Mouse (Mus musculus): ENCODE results near the gene Mta2. TPM values are rescaled to one million over a fixed set of nuclear protein-coding genes. Genes with fewer than 3 reads are reported as not detected.

The Mta2 gene
- polyA plus RNA-seq, 1 experiment = 57.9 TPM

DNA sequence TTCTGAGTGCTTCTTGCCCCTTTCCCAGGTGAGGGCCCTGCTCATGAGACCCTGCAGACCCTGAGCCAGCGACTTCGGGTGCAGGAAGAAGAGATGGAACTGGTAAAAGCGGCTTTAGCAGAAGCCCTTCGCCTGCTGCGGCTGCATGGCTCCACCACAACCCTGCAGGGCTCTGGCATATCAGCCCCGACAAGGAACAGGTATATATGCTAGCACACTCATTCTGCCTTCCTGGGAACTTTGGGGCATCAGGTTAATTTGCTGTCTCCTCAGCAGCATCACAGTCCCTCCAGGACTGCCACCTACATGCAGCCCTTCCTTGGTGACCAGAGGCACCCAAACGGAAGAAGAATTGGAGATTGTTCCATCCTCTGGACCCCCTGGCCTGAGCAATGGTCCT lies 10.9 kb upstream of the Mta2 start:
- TF ChIP-seq POLR2A (IDR thresholded peaks at IDR 0.05; ENCODE audit: borderline replicate concordance, extremely low read depth, insufficient read depth, insufficient read length, poor library complexity, severe bottlenecking) (no peak), CTCF (IDR thresholded peaks at IDR 0.05; ENCODE audit: borderline replicate concordance, extremely low read depth, insufficient read depth, insufficient read length) (no peak)
- DNase-seq (ENCODE audit: low read depth) = no peak

DNA sequence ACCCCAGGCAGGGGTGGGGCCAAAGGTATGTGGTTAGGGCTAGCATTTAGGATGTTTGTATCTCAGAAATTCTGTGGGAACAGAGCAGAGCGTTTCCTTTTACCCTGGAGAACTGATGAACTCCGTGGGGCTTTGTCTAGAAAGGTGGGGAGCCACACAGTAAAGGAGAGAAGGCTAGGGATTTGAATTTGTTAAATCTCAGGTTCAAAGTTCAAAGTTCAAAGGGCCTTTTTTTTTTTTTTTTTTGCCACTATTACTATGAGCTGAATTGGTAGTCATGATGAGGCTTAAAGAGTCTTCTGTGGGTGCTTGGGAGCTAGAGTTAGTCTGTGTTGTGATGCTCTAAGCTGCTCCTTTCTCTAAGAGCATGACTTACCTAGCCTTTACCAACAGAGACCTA lies 4.9 kb upstream of the Mta2 start:
- TF ChIP-seq POLR2A (IDR thresholded peaks at IDR 0.05; ENCODE audit: borderline replicate concordance, extremely low read depth, insufficient read depth, insufficient read length, poor library complexity, severe bottlenecking) = no peak
- no peak for TF ChIP-seq CTCF (IDR thresholded peaks at IDR 0.05; ENCODE audit: borderline replicate concordance, extremely low read depth, insufficient read depth, insufficient read length)
- DNase-seq (ENCODE audit: low read depth) = no peak

GRCm38 (mm10) chr19:8940526-8941133 lies 1.0 kb upstream of the Mta2 start:
- no peak for TF ChIP-seq CTCF (IDR thresholded peaks at IDR 0.05; ENCODE audit: borderline replicate concordance, extremely low read depth, insufficient read depth, insufficient read length)
- no peak for TF ChIP-seq POLR2A (IDR thresholded peaks at IDR 0.05; ENCODE audit: borderline replicate concordance, extremely low read depth, insufficient read depth, insufficient read length, poor library complexity, severe bottlenecking)
- DNase-seq (ENCODE audit: low read depth) = no peak

- no peak for TF ChIP-seq POLR2A (IDR thresholded peaks at IDR 0.05; ENCODE audit: borderline replicate concordance, extremely low read depth, insufficient read depth, insufficient read length, poor library complexity, severe bottlenecking)
- no peak for TF ChIP-seq CTCF (IDR thresholded peaks at IDR 0.05; ENCODE audit: borderline replicate concordance, extremely low read depth, insufficient read depth, insufficient read length)
- DNase-seq (ENCODE audit: low read depth) = no peak
Measured at GRCm38 (mm10) chr19:8941136-8941514, 550 bp upstream of the Mta2 start.

DNA sequence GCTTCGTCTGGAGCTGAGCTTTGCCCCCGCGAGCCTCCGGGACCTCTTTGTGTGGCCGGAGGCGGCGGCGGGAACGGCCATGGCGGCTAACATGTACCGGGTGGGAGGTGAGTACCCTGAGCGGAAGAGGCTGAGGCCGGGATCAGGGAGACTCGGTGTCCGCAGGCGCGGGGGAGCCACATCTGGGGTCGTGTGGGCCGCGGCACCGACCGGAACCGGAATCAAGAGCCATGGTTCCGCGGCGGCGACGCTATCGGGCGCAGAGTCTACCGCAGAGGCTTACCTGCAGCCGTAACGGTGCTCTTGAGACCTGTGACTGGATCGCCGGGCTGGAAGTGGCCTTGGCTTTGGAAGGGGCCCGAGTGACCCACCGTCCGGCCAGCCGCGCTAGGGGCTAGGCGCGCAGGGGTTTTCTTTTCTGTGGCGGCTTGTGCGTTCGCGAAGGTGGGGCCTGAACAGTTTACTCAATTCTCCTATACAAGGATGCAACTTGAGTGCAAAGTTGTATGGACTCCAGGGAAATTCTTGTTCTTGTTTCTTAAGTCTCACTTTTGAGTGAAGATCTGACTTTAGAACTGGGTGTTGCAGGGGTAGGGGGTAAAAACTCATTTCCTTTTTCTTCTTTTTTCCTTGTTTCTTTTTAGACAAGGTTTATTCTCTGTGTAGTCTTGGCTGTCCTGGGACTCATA lies 745 bp downstream of the Mta2 start:
- TF ChIP-seq CTCF (IDR thresholded peaks at IDR 0.05; ENCODE audit: borderline replicate concordance, extremely low read depth, insufficient read depth, insufficient read length) = no peak
- no peak for TF ChIP-seq POLR2A (IDR thresholded peaks at IDR 0.05; ENCODE audit: borderline replicate concordance, extremely low read depth, insufficient read depth, insufficient read length, poor library complexity, severe bottlenecking)
- no peak for DNase-seq (ENCODE audit: low read depth)

GRCm38 (mm10) chr19:8943047-8943446 lies 1.4 kb downstream of the Mta2 start:
- TF ChIP-seq POLR2A (IDR thresholded peaks at IDR 0.05; ENCODE audit: borderline replicate concordance, extremely low read depth, insufficient read depth, insufficient read length, poor library complexity, severe bottlenecking) = no peak
- TF ChIP-seq CTCF (IDR thresholded peaks at IDR 0.05; ENCODE audit: borderline replicate concordance, extremely low read depth, insufficient read depth, insufficient read length) = no peak
- no peak for DNase-seq (ENCODE audit: low read depth)

DNA sequence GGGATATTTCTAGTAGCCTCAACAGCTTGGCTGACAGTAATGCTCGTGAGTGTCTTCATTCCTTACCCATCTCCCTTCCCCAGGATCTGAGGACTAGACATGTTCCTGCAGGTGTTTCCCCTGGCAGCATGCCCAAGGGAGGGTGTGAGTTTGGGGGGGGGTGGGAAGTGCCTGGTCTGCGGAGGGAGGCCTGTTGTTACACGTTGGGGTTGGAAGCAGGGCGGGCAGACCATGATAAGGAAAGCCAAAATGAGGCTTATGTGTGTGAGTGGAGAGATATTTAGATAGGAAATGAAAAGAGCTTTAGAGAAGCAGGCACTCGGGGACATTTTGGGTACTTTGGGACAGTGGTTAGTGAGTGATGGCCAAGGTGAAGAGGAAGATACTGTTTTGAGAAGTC lies 2.4 kb downstream of the Mta2 start:
- DNase-seq (ENCODE audit: low read depth) = peak; percentile 21
- no peak for TF ChIP-seq CTCF (IDR thresholded peaks at IDR 0.05; ENCODE audit: borderline replicate concordance, extremely low read depth, insufficient read depth, insufficient read length)
- no peak for TF ChIP-seq POLR2A (IDR thresholded peaks at IDR 0.05; ENCODE audit: borderline replicate concordance, extremely low read depth, insufficient read depth, insufficient read length, poor library complexity, severe bottlenecking)

DNA sequence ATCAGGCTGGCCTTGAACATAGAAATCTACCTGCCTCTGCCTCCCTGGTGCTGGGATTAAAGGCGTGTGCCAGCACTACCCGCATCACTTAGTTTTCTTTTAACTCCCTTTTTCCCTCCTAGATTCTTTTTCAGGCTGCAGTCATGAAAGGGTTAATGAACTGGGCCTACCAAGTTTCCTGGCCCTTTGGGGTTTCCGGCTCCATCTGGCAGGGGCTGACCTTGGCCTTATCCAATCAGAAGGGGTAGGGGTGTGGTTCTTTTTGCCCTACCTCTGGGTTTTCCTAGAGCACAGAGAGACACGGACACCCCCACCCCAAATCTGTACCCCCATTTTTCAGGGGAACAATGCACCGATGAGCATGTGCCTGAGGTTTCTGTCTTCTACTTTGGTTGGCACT lies 3.1 kb downstream of the Mta2 start:
- DNase-seq (ENCODE audit: low read depth) = peak; percentile 81
- TF ChIP-seq CTCF (IDR thresholded peaks at IDR 0.05; ENCODE audit: borderline replicate concordance, extremely low read depth, insufficient read depth, insufficient read length) = no peak
- TF ChIP-seq POLR2A (IDR thresholded peaks at IDR 0.05; ENCODE audit: borderline replicate concordance, extremely low read depth, insufficient read depth, insufficient read length, poor library complexity, severe bottlenecking) = no peak

GRCm38 (mm10) chr19:8945251-8945650 lies 3.6 kb downstream of the Mta2 start:
- no peak for TF ChIP-seq POLR2A (IDR thresholded peaks at IDR 0.05; ENCODE audit: borderline replicate concordance, extremely low read depth, insufficient read depth, insufficient read length, poor library complexity, severe bottlenecking)
- no peak for TF ChIP-seq CTCF (IDR thresholded peaks at IDR 0.05; ENCODE audit: borderline replicate concordance, extremely low read depth, insufficient read depth, insufficient read length)
- no peak for DNase-seq (ENCODE audit: low read depth)

- TF ChIP-seq CTCF (IDR thresholded peaks at IDR 0.05; ENCODE audit: borderline replicate concordance, extremely low read depth, insufficient read depth, insufficient read length) (no peak), POLR2A (IDR thresholded peaks at IDR 0.05; ENCODE audit: borderline replicate concordance, extremely low read depth, insufficient read depth, insufficient read length, poor library complexity, severe bottlenecking) (no peak)
- no peak for DNase-seq (ENCODE audit: low read depth)
Measured at GRCm38 (mm10) chr19:8946929-8947328, 5.3 kb downstream of the Mta2 start.

- TF ChIP-seq CTCF (IDR thresholded peaks at IDR 0.05; ENCODE audit: borderline replicate concordance, extremely low read depth, insufficient read depth, insufficient read length) = no peak
- TF ChIP-seq POLR2A (IDR thresholded peaks at IDR 0.05; ENCODE audit: borderline replicate concordance, extremely low read depth, insufficient read depth, insufficient read length, poor library complexity, severe bottlenecking) = no peak
- no peak for DNase-seq (ENCODE audit: low read depth)
Measured at GRCm38 (mm10) chr19:8950190-8950589, 8.5 kb downstream of the Mta2 start.

DNA sequence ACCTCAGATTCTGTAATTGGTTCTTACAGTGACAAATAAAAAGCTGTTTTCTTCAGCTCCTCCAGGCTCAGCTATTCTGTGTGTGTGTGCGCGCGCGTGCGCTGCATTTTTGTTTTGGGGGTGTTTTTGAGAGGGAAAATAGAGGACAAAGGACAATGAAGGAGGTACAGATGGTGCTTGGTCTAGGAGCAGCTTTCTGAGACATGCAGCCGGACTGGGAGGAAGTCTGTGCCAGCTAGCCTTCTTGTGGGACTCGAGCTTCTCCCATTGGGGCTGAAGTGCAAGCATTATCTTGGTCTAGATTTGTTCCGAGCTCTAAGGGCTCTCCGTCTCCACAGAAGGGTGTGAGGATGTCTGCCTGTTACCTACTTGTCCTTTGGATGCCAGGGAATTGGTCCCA lies 10.6 kb downstream of the Mta2 start:
- TF ChIP-seq POLR2A (IDR thresholded peaks at IDR 0.05; ENCODE audit: borderline replicate concordance, extremely low read depth, insufficient read depth, insufficient read length, poor library complexity, severe bottlenecking) = no peak
- no peak for TF ChIP-seq CTCF (IDR thresholded peaks at IDR 0.05; ENCODE audit: borderline replicate concordance, extremely low read depth, insufficient read depth, insufficient read length)
- DNase-seq (ENCODE audit: low read depth) = peak; percentile 85

All from brain, embryonic 14.5 days (tissue).